Mouse (Mus musculus): ENCODE results near the gene 4921504E06Rik. TPM values are rescaled to one million over a fixed set of nuclear protein-coding genes. Genes with fewer than 3 reads are reported as not detected.

The 4921504E06Rik gene
- total RNA-seq, 4 experiments from 2014 or later = not detected

- no peak for DNase-seq
Measured at GRCm38 (mm10) chr2:19490262-19490661, 63.5 kb downstream of the 4921504E06Rik start.

- DNase-seq = no peak
Measured at GRCm38 (mm10) chr2:19461940-19462339, 91.8 kb downstream of the 4921504E06Rik start.

GRCm38 (mm10) chr2:19458785-19459184 lies 94.9 kb downstream of the 4921504E06Rik start:
- no peak for DNase-seq

GRCm38 (mm10) chr2:19455857-19456482 lies 97.7 kb downstream of the 4921504E06Rik start:
- no peak for DNase-seq

DNA sequence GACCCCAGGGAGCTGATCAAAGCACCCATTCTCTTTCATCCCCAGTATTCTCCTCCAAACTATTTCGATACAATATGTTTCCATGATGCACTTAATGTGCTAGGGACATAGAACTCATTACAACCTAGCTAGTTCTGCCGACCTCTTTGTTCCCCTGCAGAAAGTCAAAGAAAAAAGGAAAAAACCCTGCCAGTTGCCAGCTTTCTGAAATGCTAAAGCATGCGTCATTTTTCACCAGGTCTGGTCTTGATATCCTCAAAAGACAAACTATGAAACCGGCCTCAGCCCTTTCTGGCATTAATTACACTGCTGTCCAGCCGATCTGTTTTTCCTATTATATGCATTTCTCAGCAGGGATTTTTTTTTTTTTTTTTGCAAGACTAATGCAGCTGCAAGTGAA lies 98.5 kb downstream of the 4921504E06Rik start:
- DNase-seq = no peak

DNA sequence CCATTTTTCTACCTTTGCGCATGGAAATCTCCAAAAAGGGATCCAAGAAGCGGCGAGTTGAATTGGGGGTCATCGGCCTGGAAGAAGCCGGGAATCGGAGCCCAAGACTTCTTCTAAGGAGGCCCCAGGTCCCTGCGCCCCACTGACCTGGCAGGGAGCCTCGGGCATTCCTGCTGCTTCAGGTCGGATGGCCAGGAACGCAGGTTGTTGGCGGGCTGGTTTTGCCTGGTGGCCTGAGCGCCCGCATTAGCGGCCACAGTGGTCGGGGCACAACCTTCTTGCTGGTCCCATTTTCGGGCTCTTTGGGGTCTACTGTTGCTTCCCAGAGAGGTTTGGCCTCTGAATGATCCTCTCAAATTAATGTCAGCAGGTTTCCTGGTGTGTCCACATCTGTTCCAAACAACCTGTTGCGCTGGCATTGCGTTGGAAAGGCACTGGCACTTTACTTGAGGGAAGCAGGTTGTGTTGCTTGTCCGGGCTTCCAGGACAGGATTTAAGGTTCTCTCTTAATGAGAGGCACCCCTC lies 101.1 kb downstream of the 4921504E06Rik start:
- DNase-seq = no peak

DNA sequence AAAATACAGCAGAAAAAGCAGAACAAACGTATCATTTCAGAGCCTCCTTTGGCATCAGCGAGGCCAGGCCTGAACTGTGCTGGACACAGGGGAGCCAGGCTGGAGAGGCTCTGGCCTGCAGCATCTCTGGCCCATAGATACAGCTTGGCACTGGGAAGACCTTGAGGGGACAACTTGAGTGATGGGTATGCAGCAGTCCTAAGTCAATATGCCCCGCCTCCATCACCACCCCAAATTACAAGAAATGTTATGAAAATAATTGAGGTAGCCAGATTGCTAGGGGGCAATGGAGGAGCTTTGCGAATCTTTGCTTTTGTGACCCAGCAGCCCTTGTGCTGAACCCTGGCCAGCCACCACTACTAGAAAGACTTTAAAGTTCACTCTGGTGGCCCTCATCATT lies 104.4 kb downstream of the 4921504E06Rik start:
- DNase-seq = no peak

GRCm38 (mm10) chr2:19448042-19448700 lies 105.5 kb downstream of the 4921504E06Rik start:
- DNase-seq = no peak

DNA sequence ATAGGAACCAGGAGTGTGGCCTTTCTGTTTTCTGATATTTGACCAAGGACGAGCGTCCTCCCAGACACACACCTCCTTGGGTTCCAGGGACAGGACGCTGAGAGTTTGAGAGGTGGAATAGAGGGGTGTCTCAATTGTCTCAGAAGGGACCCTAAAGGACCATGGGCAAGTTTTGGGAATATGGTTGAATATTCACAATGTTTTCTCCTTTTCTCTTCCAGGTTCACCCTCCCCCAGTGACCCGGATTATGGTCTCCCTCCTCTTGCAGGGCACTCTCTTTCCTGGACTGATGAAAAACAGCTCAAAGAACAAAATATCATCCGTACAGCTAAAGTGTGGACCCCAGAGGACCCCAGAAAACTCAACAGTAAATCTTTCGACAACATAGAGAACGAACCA lies 107.0 kb downstream of the 4921504E06Rik start:
- DNase-seq = no peak

DNA sequence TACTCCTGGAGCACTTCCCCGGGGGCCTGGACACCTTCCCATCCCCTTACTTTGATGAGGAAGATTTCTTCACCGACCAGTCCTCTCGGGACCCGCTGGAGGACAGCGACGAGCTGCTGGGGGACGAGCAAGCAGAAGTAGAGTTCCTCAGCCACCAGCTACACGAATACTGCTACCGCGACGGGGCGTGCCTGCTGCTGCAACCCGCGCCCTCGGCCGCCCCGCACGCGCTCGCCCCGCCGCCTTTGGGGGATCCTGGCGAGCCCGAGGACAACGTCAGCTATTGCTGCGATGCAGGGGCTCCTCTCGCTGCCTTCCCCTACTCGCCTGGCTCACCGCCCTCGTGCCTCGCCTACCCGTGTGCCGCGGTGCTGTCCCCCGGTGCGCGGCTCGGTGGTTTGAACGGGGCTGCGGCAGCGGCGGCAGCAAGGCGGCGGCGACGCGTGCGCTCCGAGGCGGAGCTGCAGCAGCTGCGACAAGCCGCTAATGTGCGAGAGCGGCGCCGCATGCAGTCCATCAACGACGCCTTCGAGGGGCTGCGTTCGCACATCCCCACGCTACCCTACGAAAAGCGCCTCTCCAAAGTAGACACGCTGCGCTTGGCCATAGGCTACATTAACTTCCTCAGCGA lies 107.7 kb downstream of the 4921504E06Rik start:
- DNase-seq = no peak

- DNase-seq = no peak
Measured at GRCm38 (mm10) chr2:19444931-19445831, 108.5 kb downstream of the 4921504E06Rik start, which contains the start of gene Ptf1a. Ptf1a (plus strand) TSS chr2:19445663.

GRCm38 (mm10) chr2:19444346-19444745 lies 109.4 kb downstream of the 4921504E06Rik start:
- DNase-seq = no peak

DNA sequence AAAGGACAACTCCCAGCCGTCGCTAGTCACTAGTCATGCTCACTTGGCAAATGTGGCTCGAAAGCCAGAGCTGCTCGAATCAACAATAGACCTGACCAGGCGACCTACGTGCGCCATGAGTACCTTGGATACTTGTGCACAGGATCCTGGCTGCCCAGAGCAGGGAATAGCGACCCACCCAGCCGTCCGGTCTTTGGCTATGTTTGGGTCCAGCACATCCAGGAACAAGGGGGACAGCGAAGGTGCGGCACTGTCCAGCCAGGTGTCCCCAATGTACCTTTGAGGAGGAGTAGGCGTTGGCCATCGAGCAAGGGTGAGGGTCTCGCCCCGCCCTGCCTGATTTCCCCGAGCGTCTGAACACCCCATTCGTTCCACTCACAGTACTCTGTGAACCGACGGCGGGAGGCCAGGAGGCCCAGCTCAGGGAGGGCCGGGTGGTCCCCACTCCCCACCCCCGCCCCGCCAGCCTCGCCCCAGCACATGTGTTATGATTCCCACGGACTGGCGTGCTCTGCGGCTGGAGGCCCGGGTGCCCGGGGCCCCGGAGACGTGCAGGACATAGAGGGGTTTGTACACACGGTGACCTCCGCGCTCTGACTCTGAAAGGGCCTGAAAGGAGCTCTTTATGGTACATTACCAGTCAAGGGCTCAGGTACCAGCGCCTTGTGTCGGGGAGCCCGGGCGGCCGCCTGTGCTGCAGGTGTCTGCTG lies 121.9 kb downstream of the 4921504E06Rik start:
- no peak for DNase-seq

DNA sequence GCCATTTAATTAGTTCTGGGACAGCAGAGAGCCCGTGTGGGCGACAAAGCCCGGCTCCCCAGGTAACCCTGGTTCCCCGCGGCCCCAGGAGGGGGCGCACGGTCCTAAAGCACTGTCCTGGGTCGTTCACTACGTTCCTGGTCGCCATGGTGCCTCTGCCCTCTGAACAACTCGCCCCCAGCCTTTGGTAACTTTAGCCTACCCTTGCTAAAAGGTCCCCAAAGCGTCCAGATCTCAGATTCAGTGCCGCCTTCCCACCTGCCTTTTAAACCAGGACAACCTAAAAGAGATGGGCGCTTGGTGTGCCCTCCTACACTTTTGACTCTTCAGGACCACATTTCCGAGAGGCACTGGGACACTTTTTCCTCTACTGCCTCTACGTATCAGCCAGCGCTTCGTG lies 122.5 kb downstream of the 4921504E06Rik start:
- DNase-seq = no peak

DNA sequence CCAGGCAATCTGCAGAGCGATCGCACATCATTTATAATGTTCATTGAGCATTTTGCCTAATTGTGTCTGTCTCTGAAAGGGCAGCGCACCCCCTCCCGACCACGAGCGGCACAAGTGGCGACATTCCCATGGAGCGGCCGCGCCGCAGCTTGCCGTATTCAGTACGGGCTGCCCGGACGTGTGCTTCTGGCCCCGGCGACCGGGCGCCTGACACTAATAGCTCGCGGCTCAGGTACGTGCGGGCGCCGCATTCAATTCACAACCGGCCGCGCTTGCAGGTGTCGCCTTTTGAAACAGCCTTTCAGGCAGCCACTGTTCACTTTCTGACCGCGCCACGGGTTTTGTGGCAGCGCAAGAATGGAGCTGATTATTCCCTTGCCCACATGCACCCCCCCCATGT lies 123.0 kb downstream of the 4921504E06Rik start:
- DNase-seq = no peak

GRCm38 (mm10) chr2:19429691-19430690 lies 123.7 kb downstream of the 4921504E06Rik start:
- no peak for DNase-seq

DNA sequence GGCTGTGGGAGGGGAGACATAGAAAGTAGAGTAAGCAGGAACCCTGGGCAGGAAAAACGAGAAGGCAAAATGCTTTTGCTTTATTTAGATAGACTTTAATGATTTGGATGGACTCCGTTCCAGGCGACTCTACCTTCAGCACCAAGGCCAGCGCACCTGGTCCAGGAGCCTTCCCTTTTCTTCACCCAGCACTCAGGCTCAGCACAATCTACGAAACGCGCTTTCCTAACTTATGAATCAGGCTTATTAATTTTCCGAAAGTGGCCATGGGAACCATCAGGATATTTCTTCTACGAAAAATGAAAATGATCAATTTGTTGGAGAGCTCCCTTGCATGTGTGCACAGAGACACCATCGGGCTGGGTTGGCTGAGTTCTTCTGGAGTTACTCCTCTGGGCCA lies 124.7 kb downstream of the 4921504E06Rik start:
- no peak for DNase-seq

DNA sequence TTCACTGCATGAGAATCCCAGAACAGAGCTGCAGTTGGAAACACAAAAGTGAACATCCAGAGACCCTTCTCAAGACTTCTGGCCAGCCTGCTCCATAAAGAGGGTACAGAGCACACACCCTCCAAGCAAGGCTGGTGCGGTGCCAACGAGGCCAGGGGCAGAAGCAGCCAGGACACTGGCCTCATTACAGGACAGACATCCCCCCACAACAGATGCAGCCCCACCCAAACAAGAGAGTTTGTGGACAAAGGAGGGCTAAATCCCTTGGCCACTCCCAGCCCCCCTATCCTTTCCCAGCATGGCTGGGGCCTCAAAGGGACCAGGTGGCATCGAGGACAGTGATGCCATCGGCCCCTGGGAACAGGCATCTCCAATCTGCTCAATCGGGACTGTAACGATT lies 130.6 kb downstream of the 4921504E06Rik start:
- DNase-seq = no peak

GRCm38 (mm10) chr2:19422226-19422625 lies 131.5 kb downstream of the 4921504E06Rik start:
- no peak for DNase-seq

DNA sequence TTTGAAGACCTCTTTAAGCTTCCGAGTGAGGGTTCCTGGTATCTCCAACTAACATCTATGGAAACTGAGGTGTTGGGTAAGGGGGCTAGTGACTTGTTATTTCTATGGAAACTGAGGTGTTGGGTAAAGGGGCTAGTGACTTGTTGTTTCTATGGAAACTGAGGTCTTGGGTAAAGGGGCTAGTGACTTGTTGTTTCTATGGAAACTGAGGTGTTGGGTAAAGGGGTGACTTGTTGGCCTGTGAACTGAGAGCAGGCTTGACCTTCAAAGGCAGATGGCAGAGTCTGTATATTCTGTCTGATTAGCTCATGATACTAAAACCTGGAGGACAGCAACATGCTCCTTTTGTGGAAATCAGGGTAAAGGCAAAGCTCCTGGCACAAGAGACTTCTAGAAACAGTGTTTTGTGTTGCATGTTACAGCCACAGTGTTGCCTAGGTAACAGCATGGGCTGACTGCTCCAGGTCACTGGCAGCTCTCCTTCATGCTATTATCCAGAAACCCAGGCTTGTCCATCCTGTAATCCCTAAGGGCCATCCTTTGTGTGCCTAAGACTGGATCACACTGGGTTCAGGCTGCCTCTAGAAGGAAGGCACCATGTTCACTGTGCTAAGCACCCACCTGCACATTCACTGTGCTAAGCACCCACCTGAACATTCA lies 133.9 kb downstream of the 4921504E06Rik start:
- DNase-seq = no peak
